Comparison of ENCODE assay signal across 24 mouse cellular contexts in the genomic region with DNA sequence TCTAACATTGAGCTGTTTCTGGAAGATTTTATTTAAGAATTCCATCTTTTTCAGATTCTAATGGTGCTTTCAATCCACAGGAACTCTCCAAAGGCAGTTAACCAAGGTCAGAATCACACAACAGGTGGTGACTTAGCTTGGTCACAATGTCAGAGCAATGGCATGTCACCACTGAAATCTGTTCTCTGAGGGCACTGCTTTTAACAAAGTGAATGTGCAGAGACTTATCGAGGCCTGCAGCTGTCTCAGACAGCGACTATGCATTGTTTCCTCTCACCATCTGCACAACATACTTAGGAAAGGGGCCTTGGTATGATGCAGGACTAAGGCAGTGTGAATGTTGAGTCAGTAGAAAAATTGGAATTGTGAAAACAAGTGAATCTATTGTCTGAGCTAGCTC.
DNase-seq lines count a peak whose midpoint lies in the region; ATAC-seq and TF ChIP-seq lines count a peak whose summit lies in the region.
"Had no signal": no experiment of that assay in that cellular context is flagged by ENCODE, and none has a peak within 500 bp of the region (broad histone marks: within the 10 kb centered on the region; RNA-seq: fewer than 3 reads in every experiment).

No protein-coding gene starts in this region.

- no peaks in the 10 kb centered on the region for H3K36me3 ChIP-seq in limb, embryonic 14.5 days (ENCODE audit: control insufficient read depth, insufficient read depth, low read length)
- no peaks in the 10 kb centered on the region for H3K36me3 ChIP-seq in liver, embryonic 12.5 days
- H3K36me3 ChIP-seq: embryonic facial prominence, embryonic 12.5 days; embryonic facial prominence, embryonic 15.5 days; forebrain, embryonic 10.5 days; forebrain, embryonic 12.5 days had no signal

- H3K4me1 ChIP-seq in limb, embryonic 14.5 days (ENCODE audit: control insufficient read depth, insufficient read depth, low read length): no peaks in the 10 kb centered on the region
- no peaks in the 10 kb centered on the region for H3K4me1 ChIP-seq in liver, embryonic 12.5 days
- H3K4me1 ChIP-seq: embryonic facial prominence, embryonic 12.5 days; embryonic facial prominence, embryonic 15.5 days; forebrain, embryonic 10.5 days; forebrain, embryonic 12.5 days had no signal

- no peaks in the 10 kb centered on the region for H3K9me3 ChIP-seq in limb, embryonic 14.5 days (ENCODE audit: control insufficient read depth, low read length)
- no peaks in the 10 kb centered on the region; the same call in none of the 2 replicates for H3K9me3 ChIP-seq in liver, embryonic 12.5 days (replicated peaks)

- no peaks in the 10 kb centered on the region for H3K27me3 ChIP-seq in limb, embryonic 14.5 days (ENCODE audit: control insufficient read depth, insufficient read depth, low read length)
- H3K27me3 ChIP-seq in liver, embryonic 12.5 days (replicated peaks): no peaks in the 10 kb centered on the region
- H3K27me3 ChIP-seq: embryonic facial prominence, embryonic 12.5 days; embryonic facial prominence, embryonic 15.5 days; forebrain, embryonic 12.5 days; Patski had no signal

- intact Hi-C loops in heart, postnatal 25 days (cut with DNase I): no loop called here

- peak; percentile 57 for ATAC-seq in limb, embryonic 14.5 days (ENCODE audit: low FRiP score, low read depth)
- no peak for ATAC-seq in liver, embryonic 12.5 days
- ATAC-seq: activated CD4-positive, CD25-positive, alpha-beta regulatory T cell, adult 4 months; forebrain, embryonic 14.5 days; forebrain, embryonic 16.5 days; Patski had no signal

- no peak overlapping the region for H3K9ac ChIP-seq in limb, embryonic 14.5 days (ENCODE audit: low read depth, low read length, severe bottlenecking)
- no peak overlapping the region for H3K9ac ChIP-seq in liver, embryonic 12.5 days
- H3K9ac ChIP-seq: embryonic facial prominence, embryonic 12.5 days; embryonic facial prominence, embryonic 15.5 days; forebrain, embryonic 12.5 days had no signal

- 77% methylated on average over 2 of the region's 2 CpGs for WGBS in limb, embryonic 14.5 days
- 48% methylated on average over 2 of the region's 2 CpGs for WGBS in liver, embryonic 12.5 days (ENCODE audit: insufficient replicate concordance)

- DNase-seq in heart, adult 11 months: peak; percentile 31
- no peak for DNase-seq in heart, postnatal 25 days (ENCODE audit: low spot score)
- peak; percentile 19 for DNase-seq in Muller cell, postnatal 12 days (ENCODE audit: inconsistent ontology term)
- no peak for DNase-seq in limb, embryonic 14.5 days (ENCODE audit: low spot score)
- DNase-seq in gastrocnemius, postnatal 10 days: no peak
- DNase-seq: adrenal gland, postnatal 10 days; adrenal gland, postnatal 25 days; cerebellum, adult 11 months; cerebellum, adult 18-20 months; cerebellum, adult 8-10 months; cerebellum, adult 9-11 months; cerebellum, postnatal 14 days; cerebellum, postnatal 36 days; embryo, embryonic 11 days had no signal

- no peak for TF ChIP-seq POLR2A in limb, embryonic 14.5 days (IDR thresholded peaks at IDR 0.05; ENCODE audit: borderline replicate concordance, extremely low read depth, insufficient read depth, insufficient read length)

- H3K4me2 ChIP-seq in limb, embryonic 14.5 days (replicated peaks; ENCODE audit: low read depth, low read length, severe bottlenecking): no peak overlapping the region
- H3K4me2 ChIP-seq in liver, embryonic 12.5 days: no peak overlapping the region
- H3K4me2 ChIP-seq: embryonic facial prominence, embryonic 12.5 days; embryonic facial prominence, embryonic 15.5 days; forebrain, embryonic 12.5 days had no signal

- H3K27ac ChIP-seq in limb, embryonic 14.5 days (replicated peaks; ENCODE audit: low read depth, low read length): no peak overlapping the region
- no peak overlapping the region for H3K27ac ChIP-seq in liver, embryonic 12.5 days
- H3K27ac ChIP-seq: embryonic facial prominence, embryonic 12.5 days; embryonic facial prominence, embryonic 15.5 days; forebrain, embryonic 10.5 days; forebrain, embryonic 12.5 days had no signal

- no peak overlapping the region for H3K4me3 ChIP-seq in limb, embryonic 14.5 days (replicated peaks; ENCODE audit: low read length)
- no peak overlapping the region for H3K4me3 ChIP-seq in liver, embryonic 12.5 days
- H3K4me3 ChIP-seq: embryonic facial prominence, embryonic 12.5 days; embryonic facial prominence, embryonic 15.5 days; erythroblast, embryonic 14.5 days; forebrain, embryonic 10.5 days; forebrain, embryonic 12.5 days had no signal

Comparison
In these comparisons a context has a peak if more than half of its experiments do, and no peak if none do; other contexts are left out.
1. DNase-seq: peak in heart, adult 11 months (single experiment) and Muller cell, postnatal 12 days (single experiment); none in heart, postnatal 25 days (single experiment), limb, embryonic 14.5 days (single experiment) and gastrocnemius, postnatal 10 days (single experiment).